Mouse (Mus musculus): Measurements from ENCODE around the gene Fate1.

GRCm38 (mm10) chrX:72022241-72022640 is 49.5 kb downstream of the Fate1 start:
- TF ChIP-seq POLR2A (IDR thresholded peaks at IDR 0.05; ENCODE audit: low read depth, low read length), result no peak
- TF ChIP-seq CTCF (IDR thresholded peaks at IDR 0.05; ENCODE audit: borderline replicate concordance, insufficient read depth, low read length), result no peak
